Mouse (Mus musculus): ENCODE data around the gene Dkkl1. TPM values are rescaled to one million over a fixed set of nuclear protein-coding genes. Genes with fewer than 3 reads are reported as not detected.

Dkkl1 gene
- polyA plus RNA-seq, 1 experiment from 2014 or later: 1.9 TPM

- no peak for ATAC-seq
- 63% methylated on average over 9 of the region's 9 CpGs for WGBS (ENCODE audit: insufficient replicate concordance)
- Histone ChIP-seq H3K4me3 (no peak overlapping the region), H3K36me3 (peaks cover 10% of the 10 kb centered on the region; the same call in 1 of the 2 replicates), H3K27me3 (replicated peaks) (peaks cover 59% of the 10 kb centered on the region), H3K9ac (no peak overlapping the region), H3K9me3 (replicated peaks) (no peaks in the 10 kb centered on the region), H3K27ac (no peak overlapping the region), H3K4me2 (peak overlapping the region; percentile 79; the same call in 1 of the 2 replicates), H3K4me1 (peaks cover 27% of the 10 kb centered on the region)
These were observed 48.8 kb downstream of the Dkkl1 start for GRCm38 (mm10) chr7:45162996-45163615.

GRCm38 (mm10) chr7:45162551-45162950, 49.4 kb downstream of the Dkkl1 start:
- H3K4me2 ChIP-seq: peak overlapping the region; percentile 80
- H3K4me3 ChIP-seq: peak overlapping the region; percentile 46
- WGBS (ENCODE audit: insufficient replicate concordance): 28% methylated on average over 6 of the region's 6 CpGs
- peaks cover 54% of the 10 kb centered on the region for H3K27me3 ChIP-seq (replicated peaks)
- H3K9me3 ChIP-seq (replicated peaks): no peaks in the 10 kb centered on the region
- no peak for ATAC-seq
- H3K4me1 ChIP-seq: peaks cover 27% of the 10 kb centered on the region
- no peak overlapping the region for H3K9ac ChIP-seq
- H3K36me3 ChIP-seq: peaks cover 15% of the 10 kb centered on the region; the same call in 1 of the 2 replicates
- H3K27ac ChIP-seq: no peak overlapping the region

GRCm38 (mm10) chr7:45161612-45162473, 50.1 kb downstream of the Dkkl1 start:
- H3K9me3 ChIP-seq (replicated peaks): no peaks in the 10 kb centered on the region
- H3K9ac ChIP-seq: 0 out of 2 replicates have a peak overlapping the region, but pooled peaks have one; percentile 36
- H3K4me3 ChIP-seq: peak overlapping the region; percentile 46
- H3K4me2 ChIP-seq: peak overlapping the region; percentile 80
- 4% methylated on average over 35 of the region's 35 CpGs for WGBS (ENCODE audit: insufficient replicate concordance)
- H3K36me3 ChIP-seq: peaks cover 19% of the 10 kb centered on the region; the same call in 1 of the 2 replicates
- peaks cover 47% of the 10 kb centered on the region for H3K27me3 ChIP-seq (replicated peaks)
- H3K4me1 ChIP-seq: peaks cover 27% of the 10 kb centered on the region
- ATAC-seq: peak; percentile 76
- H3K27ac ChIP-seq: no peak overlapping the region; the same call in 1 of the 2 replicates

DNA sequence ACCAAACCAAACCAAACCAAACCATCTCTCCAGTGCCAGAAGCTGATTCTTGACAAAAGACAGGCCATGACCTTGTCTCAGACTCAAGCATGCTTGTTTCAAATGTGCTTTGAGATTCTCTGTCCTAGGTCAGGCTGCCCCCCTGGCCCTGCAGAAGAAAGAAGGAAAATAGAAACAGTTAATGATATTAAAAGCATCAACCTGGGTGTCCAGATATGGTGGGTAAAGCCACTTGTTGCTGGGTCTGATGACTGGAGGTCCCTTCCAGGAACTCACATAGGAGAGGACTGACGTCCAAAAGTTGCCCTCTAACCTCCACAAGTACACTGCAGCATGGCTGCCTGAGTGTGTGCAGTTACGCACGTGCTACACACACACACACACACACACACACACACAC, 51.1 kb downstream of the Dkkl1 start:
- Histone ChIP-seq H3K4me3 (no peak overlapping the region), H3K4me1 (peaks cover 27% of the 10 kb centered on the region), H3K9me3 (replicated peaks) (no peaks in the 10 kb centered on the region), H3K9ac (no peak overlapping the region), H3K36me3 (peaks cover 28% of the 10 kb centered on the region; the same call in 1 of the 2 replicates), H3K27me3 (replicated peaks) (peaks cover 37% of the 10 kb centered on the region), H3K4me2 (no peak overlapping the region), H3K27ac (no peak overlapping the region)
- no peak for ATAC-seq
- WGBS (ENCODE audit: insufficient replicate concordance): 86% methylated on average over 3 of the region's 3 CpGs

GRCm38 (mm10) chr7:45160316-45160800, 51.6 kb downstream of the Dkkl1 start:
- Histone ChIP-seq H3K27ac (no peak overlapping the region), H3K9ac (no peak overlapping the region), H3K36me3 (peaks cover 28% of the 10 kb centered on the region; the same call in 1 of the 2 replicates), H3K4me2 (no peak overlapping the region), H3K4me3 (no peak overlapping the region), H3K27me3 (replicated peaks) (peaks cover 32% of the 10 kb centered on the region), H3K4me1 (peaks cover 32% of the 10 kb centered on the region), H3K9me3 (replicated peaks) (no peaks in the 10 kb centered on the region)
- WGBS (ENCODE audit: insufficient replicate concordance): 79% methylated on average over 6 of the region's 6 CpGs
- ATAC-seq: no peak

- ATAC-seq: no peak
- Histone ChIP-seq H3K9me3 (replicated peaks) (no peaks in the 10 kb centered on the region), H3K9ac (no peak overlapping the region), H3K27me3 (replicated peaks) (peaks cover 18% of the 10 kb centered on the region), H3K36me3 (peaks cover 28% of the 10 kb centered on the region; the same call in 1 of the 2 replicates), H3K4me3 (no peak overlapping the region), H3K4me1 (peaks cover 37% of the 10 kb centered on the region), H3K4me2 (no peak overlapping the region), H3K27ac (no peak overlapping the region)
- WGBS (ENCODE audit: insufficient replicate concordance): 84% methylated on average over 6 of the region's 6 CpGs
These were observed 53.0 kb downstream of the Dkkl1 start for GRCm38 (mm10) chr7:45158991-45159390.

Small RNA genes lying within 50 kb of the gene (microRNA-seq; reads per million reads assigned to microRNA genes)
- gene Mir7055: not detected

Other genes starting within 250 kb of the Dkkl1 start
- gene Cpt1c, start 237.3 kb downstream of the Dkkl1 start, polyA plus RNA-seq (2016; fragmentation: Nextera tagmentation; extraction: Ambion mirVana): 4.0 and 4.3 TPM in 2 replicates
- gene Prmt1, start 225.6 kb downstream of the Dkkl1 start, polyA plus RNA-seq (2016; fragmentation: Nextera tagmentation; extraction: Ambion mirVana): 248 and 262 TPM in 2 replicates
- gene Irf3, start 214.5 kb downstream of the Dkkl1 start, polyA plus RNA-seq (2016; fragmentation: Nextera tagmentation; extraction: Ambion mirVana): 50.4 and 55.9 TPM in 2 replicates
- 23.6 and 25.4 TPM in 2 replicates for gene Bcl2l12, start 213.4 kb downstream of the Dkkl1 start, polyA plus RNA-seq (2016; fragmentation: Nextera tagmentation; extraction: Ambion mirVana)
- gene Scaf1, start 195.8 kb downstream of the Dkkl1 start, polyA plus RNA-seq (2016; fragmentation: Nextera tagmentation; extraction: Ambion mirVana): 19.0 and 21.4 TPM in 2 replicates
- 13.9 and 15.5 TPM in 2 replicates for gene Rras, start 194.2 kb downstream of the Dkkl1 start, polyA plus RNA-seq (2016; fragmentation: Nextera tagmentation; extraction: Ambion mirVana)
- gene Prr12, start 159.3 kb downstream of the Dkkl1 start, polyA plus RNA-seq (2016; fragmentation: Nextera tagmentation; extraction: Ambion mirVana): 3.0 and 4.1 TPM in 2 replicates
- gene Nosip, start 149.7 kb downstream of the Dkkl1 start, polyA plus RNA-seq (2016; fragmentation: Nextera tagmentation; extraction: Ambion mirVana): 31.6 and 38.7 TPM in 2 replicates
- 8.5 and 8.6 TPM in 2 replicates for gene Prrg2, start 149.5 kb downstream of the Dkkl1 start, polyA plus RNA-seq (2016; fragmentation: Nextera tagmentation; extraction: Ambion mirVana)
- 69.1 and 70.9 TPM in 2 replicates for gene Rcn3, start 119.9 kb downstream of the Dkkl1 start, polyA plus RNA-seq (2016; fragmentation: Nextera tagmentation; extraction: Ambion mirVana)
- gene Fcgrt, start 108.3 kb downstream of the Dkkl1 start, polyA plus RNA-seq (2016; fragmentation: Nextera tagmentation; extraction: Ambion mirVana): 26.6 and 26.9 TPM in 2 replicates
- gene Rps11, start 87.7 kb downstream of the Dkkl1 start, polyA plus RNA-seq (2016; fragmentation: Nextera tagmentation; extraction: Ambion mirVana): 1,421 and 1,491 TPM in 2 replicates
- 1,134 and 1,149 TPM in 2 replicates for gene Rpl13a, start 83.4 kb downstream of the Dkkl1 start, polyA plus RNA-seq (2016; fragmentation: Nextera tagmentation; extraction: Ambion mirVana)
- gene Gm45713, start 75.9 kb downstream of the Dkkl1 start, polyA plus RNA-seq (2016; fragmentation: Nextera tagmentation; extraction: Ambion mirVana): 0.27 and 0.59 TPM in 2 replicates
- 5.1 and 5.7 TPM in 2 replicates for gene Flt3l, start 75.7 kb downstream of the Dkkl1 start, polyA plus RNA-seq (2016; fragmentation: Nextera tagmentation; extraction: Ambion mirVana)
- 60.5 and 61.7 TPM in 2 replicates for gene Pih1d1, start 57.8 kb downstream of the Dkkl1 start, polyA plus RNA-seq (2016; fragmentation: Nextera tagmentation; extraction: Ambion mirVana)
- gene Aldh16a1, start 57.6 kb downstream of the Dkkl1 start, polyA plus RNA-seq (2016; fragmentation: Nextera tagmentation; extraction: Ambion mirVana): 35.9 and 41.2 TPM in 2 replicates
- gene Slc17a7, start 48.2 kb downstream of the Dkkl1 start, polyA plus RNA-seq (2016; fragmentation: Nextera tagmentation; extraction: Ambion mirVana): not detected in 2 replicates
- not detected in 2 replicates for gene Gfy, start 32.6 kb downstream of the Dkkl1 start, polyA plus RNA-seq (2016; fragmentation: Nextera tagmentation; extraction: Ambion mirVana)
- gene Pth2, start 31.2 kb downstream of the Dkkl1 start, polyA plus RNA-seq (2016; fragmentation: Nextera tagmentation; extraction: Ambion mirVana): not detected in 2 replicates
- 0.07 and 0.13 TPM in 2 replicates for gene Ccdc155, start 7.3 kb downstream of the Dkkl1 start, polyA plus RNA-seq (2016; fragmentation: Nextera tagmentation; extraction: Ambion mirVana)
- 23.6 and 28.2 TPM in 2 replicates for gene Tead2, start 3.6 kb upstream of the Dkkl1 start, polyA plus RNA-seq (2016; fragmentation: Nextera tagmentation; extraction: Ambion mirVana)
- 14.0 and 14.6 TPM in 2 replicates for gene Cd37, start 27.0 kb upstream of the Dkkl1 start, polyA plus RNA-seq (2016; fragmentation: Nextera tagmentation; extraction: Ambion mirVana)
- gene Slc6a16, start 28.9 kb upstream of the Dkkl1 start, polyA plus RNA-seq (2016; fragmentation: Nextera tagmentation; extraction: Ambion mirVana): not detected in 2 replicates
- not detected in 2 replicates for gene Slc6a21, start 65.4 kb upstream of the Dkkl1 start, polyA plus RNA-seq (2016; fragmentation: Nextera tagmentation; extraction: Ambion mirVana)
- 1.2 and 2.2 TPM in 2 replicates for gene Trpm4, start 121.6 kb upstream of the Dkkl1 start, polyA plus RNA-seq (2016; fragmentation: Nextera tagmentation; extraction: Ambion mirVana)
- gene Hrc, start 123.1 kb upstream of the Dkkl1 start, polyA plus RNA-seq (2016; fragmentation: Nextera tagmentation; extraction: Ambion mirVana): 0.08 and 0.23 TPM in 2 replicates
- gene Ppfia3, start 154.9 kb upstream of the Dkkl1 start, polyA plus RNA-seq (2016; fragmentation: Nextera tagmentation; extraction: Ambion mirVana): 0.37 and 0.45 TPM in 2 replicates
- gene Lin7b, start 158.4 kb upstream of the Dkkl1 start, polyA plus RNA-seq (2016; fragmentation: Nextera tagmentation; extraction: Ambion mirVana): 0.38 TPM in 1 of 2 replicates, not detected in the other
- gene Snrnp70, start 183.6 kb upstream of the Dkkl1 start, polyA plus RNA-seq (2016; fragmentation: Nextera tagmentation; extraction: Ambion mirVana): 170 and 179 TPM in 2 replicates
- gene Kcna7, start 193.5 kb upstream of the Dkkl1 start, polyA plus RNA-seq (2016; fragmentation: Nextera tagmentation; extraction: Ambion mirVana): 0.05 and 0.10 TPM in 2 replicates
- gene Ntf5, start 201.5 kb upstream of the Dkkl1 start, polyA plus RNA-seq (2016; fragmentation: Nextera tagmentation; extraction: Ambion mirVana): 0.81 and 0.87 TPM in 2 replicates
- gene Lhb, start 208.7 kb upstream of the Dkkl1 start, polyA plus RNA-seq (2016; fragmentation: Nextera tagmentation; extraction: Ambion mirVana): not detected in 2 replicates
- gene Gys1, start 222.7 kb upstream of the Dkkl1 start, polyA plus RNA-seq (2016; fragmentation: Nextera tagmentation; extraction: Ambion mirVana): 8.6 and 10.2 TPM in 2 replicates
- 135 and 141 TPM in 2 replicates for gene Ruvbl2, start 225.9 kb upstream of the Dkkl1 start, polyA plus RNA-seq (2016; fragmentation: Nextera tagmentation; extraction: Ambion mirVana)
- gene Ftl1, start 247.7 kb upstream of the Dkkl1 start, polyA plus RNA-seq (2016; fragmentation: Nextera tagmentation; extraction: Ambion mirVana): 7,751 and 8,218 TPM in 2 replicates

Data from liver, embryonic 12.5 days (tissue).